In genomic region chr5:149050588-149051160, GRCm38 (mm10) we compare ENCODE assay signal across 8 mouse cellular contexts. TPM values are rescaled to one million over a fixed set of nuclear protein-coding genes. Genes with fewer than 3 reads are reported as not detected.
DNase-seq lines count a peak whose midpoint lies in the region; ATAC-seq and TF ChIP-seq lines count a peak whose summit lies in the region.

No protein-coding gene starts in this region.

- no peak for ATAC-seq in kidney, embryonic 15.5 days (replicated peaks; ENCODE audit: low FRiP score)
- no peak for ATAC-seq in hindbrain, embryonic 11.5 days (ENCODE audit: low FRiP score)
- no peak for ATAC-seq in midbrain, embryonic 14.5 days (ENCODE audit: low FRiP score, low TSS enrichment)
- ATAC-seq in inflammation-experienced regulatory T-cells, adult 6 months = no peak

- peaks cover 30% of the 10 kb centered on the region for H3K36me3 ChIP-seq in kidney, embryonic 15.5 days
- H3K36me3 ChIP-seq in hindbrain, embryonic 11.5 days (ENCODE audit: control insufficient read depth, insufficient read depth, low read length) = no peaks in the 10 kb centered on the region
- peaks cover 22% of the 10 kb centered on the region for H3K36me3 ChIP-seq in midbrain, embryonic 14.5 days (ENCODE audit: control insufficient read depth, insufficient read depth, low read length)

- peak overlapping the region; percentile 86 for H3K9ac ChIP-seq in kidney, embryonic 15.5 days
- H3K9ac ChIP-seq in hindbrain, embryonic 11.5 days (ENCODE audit: low read depth, low read length) = peak overlapping the region; percentile 99
- H3K9ac ChIP-seq in midbrain, embryonic 14.5 days (replicated peaks; ENCODE audit: low read length) = peak overlapping the region; percentile 99

- peak overlapping the region; percentile 80 for H3K4me2 ChIP-seq in kidney, embryonic 15.5 days
- H3K4me2 ChIP-seq in hindbrain, embryonic 11.5 days (replicated peaks; ENCODE audit: low read depth, low read length) = peak overlapping the region; percentile 77
- H3K4me2 ChIP-seq in midbrain, embryonic 14.5 days (ENCODE audit: low read length) = peak overlapping the region; percentile 82

- no peak for TF ChIP-seq POLR2A in bone marrow, adult 2 months (IDR thresholded peaks at IDR 0.05; ENCODE audit: borderline replicate concordance, control insufficient read depth, low read depth, low read length)

- H3K27me3 ChIP-seq in kidney, embryonic 15.5 days = no peaks in the 10 kb centered on the region
- H3K27me3 ChIP-seq in hindbrain, embryonic 11.5 days (ENCODE audit: control insufficient read depth, insufficient read depth, low read length) = no peaks in the 10 kb centered on the region
- no peaks in the 10 kb centered on the region for H3K27me3 ChIP-seq in midbrain, embryonic 14.5 days (ENCODE audit: control insufficient read depth, insufficient read depth, low read length)

- no peak for DNase-seq in kidney, adult 8-10 months
- no peak for DNase-seq in hindbrain, embryonic 11.5 days (ENCODE audit: low spot score)
- peak; percentile 11 for DNase-seq in midbrain, embryonic 14.5 days
- no peak for DNase-seq in layer of hippocampus, adult 9-11 months
- DNase-seq in gastrocnemius, adult 8-10 months (ENCODE audit: low spot score in 2 of 2) = no peak

- peak overlapping the region; percentile 98 for H3K27ac ChIP-seq in kidney, embryonic 15.5 days
- peak overlapping the region; percentile 99 for H3K27ac ChIP-seq in bone marrow, adult 2 months (ENCODE audit: control insufficient read depth, insufficient read depth, low read depth, low read length, poor library complexity)
- peak overlapping the region; percentile 99; the same call in 1 of the 2 replicates for H3K27ac ChIP-seq in hindbrain, embryonic 11.5 days (ENCODE audit: low read depth, low read length)
- H3K27ac ChIP-seq in midbrain, embryonic 14.5 days (replicated peaks; ENCODE audit: low read depth, low read length) = peak overlapping the region; percentile 100; the same call in 1 of the 2 replicates

- TF ChIP-seq CTCF in bone marrow, adult 2 months (IDR thresholded peaks at IDR 0.05; ENCODE audit: control insufficient read depth, insufficient read depth, low read length) = no peak

- 9% methylated on average over 10 of the region's 10 CpGs for WGBS in kidney, embryonic 15.5 days
- WGBS in bone marrow, adult 2 months = 4% methylated on average over 10 of the region's 10 CpGs
- WGBS in hindbrain, embryonic 11.5 days = 31% methylated on average over 10 of the region's 10 CpGs
- WGBS in midbrain, embryonic 14.5 days = 15% methylated on average over 10 of the region's 10 CpGs

- H3K4me1 ChIP-seq in kidney, embryonic 15.5 days = peaks cover 23% of the 10 kb centered on the region
- no peaks in the 10 kb centered on the region; the same call in 1 of the 2 replicates for H3K4me1 ChIP-seq in bone marrow, adult 2 months (ENCODE audit: control insufficient read depth, insufficient read depth, low read length)
- no peaks in the 10 kb centered on the region; the same call in 1 of the 2 replicates for H3K4me1 ChIP-seq in hindbrain, embryonic 11.5 days (replicated peaks; ENCODE audit: control insufficient read depth, insufficient read depth, low read length)
- H3K4me1 ChIP-seq in midbrain, embryonic 14.5 days (ENCODE audit: control insufficient read depth, insufficient read depth, low read length) = peaks cover 18% of the 10 kb centered on the region

- peak overlapping the region; percentile 63 for H3K4me3 ChIP-seq in kidney, embryonic 15.5 days (replicated peaks)
- H3K4me3 ChIP-seq in bone marrow, adult 2 months (replicated peaks; ENCODE audit: control insufficient read depth, low read depth, low read length) = peak overlapping the region; percentile 96
- peak overlapping the region; percentile 76 for H3K4me3 ChIP-seq in hindbrain, embryonic 11.5 days (ENCODE audit: low read depth, low read length)
- H3K4me3 ChIP-seq in midbrain, embryonic 14.5 days (replicated peaks; ENCODE audit: low read depth, low read length) = peak overlapping the region; percentile 77

- no peaks in the 10 kb centered on the region for H3K9me3 ChIP-seq in kidney, embryonic 15.5 days (replicated peaks)
- H3K9me3 ChIP-seq in hindbrain, embryonic 11.5 days (ENCODE audit: control insufficient read depth, low read length) = no peaks in the 10 kb centered on the region
- no peaks in the 10 kb centered on the region for H3K9me3 ChIP-seq in midbrain, embryonic 14.5 days (ENCODE audit: control insufficient read depth, low read length)

RNA-seq across cellular contexts. Expression of gene Gm42791, which starts 55.7 kb away (rescaled TPM):
- 3.2 TPM in 1 of 2 replicates, not detected in the other for polyA plus RNA-seq in kidney, embryonic 15.5 days (2015; fragmentation: Nextera tagmentation; extraction: Ambion mirVana)
- polyA plus RNA-seq in bone marrow, adult 2 months (2011; ENCODE audit: insufficient read depth, insufficient read length, low replicate concordance, missing spikeins) = 8.4 TPM in 1 of 2 replicates, not detected in the other
- polyA plus RNA-seq in hindbrain, embryonic 11.5 days (2014; fragmentation: Nextera tagmentation; extraction: Ambion mirVana) = not detected in 2 replicates
- not detected in 2 replicates for polyA plus RNA-seq in midbrain, embryonic 14.5 days (2014; fragmentation: Nextera tagmentation; extraction: Ambion mirVana)
- polyA plus RNA-seq in inflammation-experienced regulatory T-cells, adult 6 months (2017; shearing (Covaris generic)) = not detected
- total RNA-seq in gastrocnemius, adult 8-10 months (2022) = 1 to 10 TPM; 2.1 to 2.7 (median 2.5) TPM
